ENCODE assay signal across 18 mouse cellular contexts in the genomic region with DNA sequence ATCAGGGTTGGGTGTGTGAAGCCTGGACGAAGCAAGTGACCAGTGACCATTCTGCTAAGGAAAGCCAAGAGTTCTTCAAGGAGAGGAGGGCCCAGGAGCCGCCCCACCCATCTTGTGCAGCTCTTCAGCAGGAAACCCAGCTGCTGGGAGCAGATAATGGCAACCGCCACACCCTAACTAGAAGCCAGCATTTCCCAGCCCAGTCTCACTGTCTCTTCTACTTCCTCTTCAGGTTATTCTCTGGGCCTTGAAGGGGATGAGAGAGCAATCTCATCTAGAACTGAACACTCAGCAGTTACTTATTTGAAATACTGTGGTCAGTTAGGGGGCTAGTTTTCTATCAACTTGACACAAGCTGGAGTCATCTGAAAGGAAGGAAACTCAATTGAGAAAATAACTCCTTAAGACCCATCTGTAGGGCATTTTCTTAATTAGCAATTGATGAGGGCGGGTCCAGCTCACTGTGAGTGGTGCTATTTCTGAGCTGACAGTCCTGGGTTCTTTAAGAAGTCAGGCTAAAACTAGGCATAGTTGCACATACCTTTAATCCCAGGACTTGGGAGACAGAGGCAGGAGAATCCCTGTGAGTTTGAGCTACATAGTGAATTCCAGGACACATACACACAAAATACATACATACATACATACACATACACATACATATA. TPM values are rescaled to one million over a fixed set of nuclear protein-coding genes. Genes with fewer than 3 reads are reported as not detected.
DNase-seq lines count a peak whose midpoint lies in the region; ATAC-seq and TF ChIP-seq lines count a peak whose summit lies in the region.
"Had no signal": no experiment of that assay in that cellular context is flagged by ENCODE, and none has a peak within 500 bp of the region (broad histone marks: within the 10 kb centered on the region; RNA-seq: fewer than 3 reads in every experiment).

No protein-coding gene starts in this region.

- H3K9ac ChIP-seq in liver, postnatal 0 days (replicated peaks), result no peak overlapping the region
- H3K9ac ChIP-seq: embryonic facial prominence, embryonic 15.5 days; hindbrain, embryonic 12.5 days; limb, embryonic 12.5 days; midbrain, embryonic 15.5 days; neural tube, embryonic 12.5 days had no signal

- peak overlapping the region; percentile 87 for H3K27ac ChIP-seq in liver, postnatal 0 days (ENCODE audit: low read depth)
- H3K27ac ChIP-seq: embryonic facial prominence, embryonic 15.5 days; hindbrain, embryonic 12.5 days; limb, embryonic 12.5 days; midbrain, embryonic 15.5 days; neural tube, embryonic 12.5 days had no signal

- WGBS in liver, postnatal 0 days (ENCODE audit: insufficient replicate concordance), result 40% methylated on average over 4 of the region's 4 CpGs

- no peaks in the 10 kb centered on the region for H3K27me3 ChIP-seq in G1E (ENCODE audit: insufficient read depth, low read length)
- peaks cover 4% of the 10 kb centered on the region; the same call in 1 of the 2 replicates for H3K27me3 ChIP-seq in erythroblast, embryonic 14.5 days (ENCODE audit: control insufficient read depth)
- no peaks in the 10 kb centered on the region for H3K27me3 ChIP-seq in liver, postnatal 0 days (ENCODE audit: insufficient read depth, low read length)

- peak; percentile 97 for TF ChIP-seq EP300 in liver, postnatal 0 days (IDR thresholded peaks at IDR 0.05; ENCODE audit: low read depth)

- H3K36me3 ChIP-seq in G1E (replicated peaks), result no peaks in the 10 kb centered on the region
- H3K36me3 ChIP-seq in erythroblast, embryonic 14.5 days (ENCODE audit: control insufficient read depth), result peaks cover 20% of the 10 kb centered on the region
- H3K36me3 ChIP-seq in liver, postnatal 0 days (replicated peaks; ENCODE audit: insufficient read depth, low read length), result no peaks in the 10 kb centered on the region
- H3K36me3 ChIP-seq: embryonic facial prominence, embryonic 15.5 days; hindbrain, embryonic 12.5 days; limb, embryonic 12.5 days; midbrain, embryonic 15.5 days; neural tube, embryonic 12.5 days had no signal

- no peak overlapping the region; the same call in 1 of the 2 replicates for H3K4me3 ChIP-seq in G1E (ENCODE audit: low read depth, low read length)
- peak overlapping the region; percentile 48 for H3K4me3 ChIP-seq in erythroblast, embryonic 14.5 days (replicated peaks)
- H3K4me3 ChIP-seq in liver, postnatal 0 days (ENCODE audit: low read depth, low read length), result no peak overlapping the region
- H3K4me3 ChIP-seq: embryonic facial prominence, embryonic 15.5 days; hindbrain, embryonic 12.5 days; limb, embryonic 12.5 days; midbrain, embryonic 15.5 days; neural tube, embryonic 12.5 days had no signal

- peaks cover 17% of the 10 kb centered on the region for H3K9me3 ChIP-seq in G1E (replicated peaks)
- peaks cover 17% of the 10 kb centered on the region for H3K9me3 ChIP-seq in erythroblast, embryonic 14.5 days (ENCODE audit: control insufficient read depth, low read length)
- no peaks in the 10 kb centered on the region for H3K9me3 ChIP-seq in liver, postnatal 0 days (ENCODE audit: low read length)
- H3K9me3 ChIP-seq: embryonic facial prominence, embryonic 15.5 days; hindbrain, embryonic 12.5 days; limb, embryonic 12.5 days; midbrain, embryonic 15.5 days; neural tube, embryonic 12.5 days had no signal

- no peak for TF ChIP-seq CTCF in G1E (IDR thresholded peaks at IDR 0.05; ENCODE audit: low read depth, low read length)
- TF ChIP-seq CTCF in liver, postnatal 0 days (IDR thresholded peaks at IDR 0.05; ENCODE audit: low read depth), result no peak

- peak; percentile 99 for ATAC-seq in G1E (ENCODE audit: extremely low read depth, insufficient number of reproducible peaks, low FRiP score, poor library complexity, severe bottlenecking)
- ATAC-seq in liver, postnatal 0 days, result peak; percentile 99
- ATAC-seq: activated CD4-positive, CD25-positive, alpha-beta regulatory T cell, adult 4 months; midbrain, embryonic 15.5 days had no signal

- peak; percentile 92 for DNase-seq in heart, adult 11 months
- DNase-seq in heart, postnatal 4 days, result no peak
- DNase-seq in G1E (ENCODE audit: low spot score), result peak; percentile 70
- DNase-seq in liver, postnatal 0 days, result peak; percentile 81
- no peak for DNase-seq in gastrocnemius, postnatal 10 days
- DNase-seq in layer of hippocampus, postnatal 14 days (ENCODE audit: low spot score in 2 of 2), result no peak
- no peak for DNase-seq in MN1 (ENCODE audit: low spot score)
- DNase-seq: cerebellum, postnatal 25 days; kidney, adult 18-20 months; thymus, postnatal 25 days had no signal

- H3K4me1 ChIP-seq in G1E (ENCODE audit: insufficient read depth, low read depth, low read length), result peaks cover 37% of the 10 kb centered on the region
- peaks cover 78% of the 10 kb centered on the region for H3K4me1 ChIP-seq in erythroblast, embryonic 14.5 days (ENCODE audit: control insufficient read depth)
- H3K4me1 ChIP-seq in liver, postnatal 0 days (ENCODE audit: insufficient read depth), result peaks cover 12% of the 10 kb centered on the region
- H3K4me1 ChIP-seq: hindbrain, embryonic 12.5 days; midbrain, embryonic 15.5 days; neural tube, embryonic 12.5 days had no signal

- H3K4me2 ChIP-seq in liver, postnatal 0 days (ENCODE audit: low read depth, low read length), result peak overlapping the region; percentile 39
- H3K4me2 ChIP-seq: embryonic facial prominence, embryonic 15.5 days; hindbrain, embryonic 12.5 days; limb, embryonic 12.5 days; midbrain, embryonic 15.5 days; neural tube, embryonic 12.5 days had no signal

RNA-seq across cellular contexts. Expression of a gene that starts 8.1 kb away (rescaled TPM):
- total RNA-seq in heart, postnatal 4 days (2021), result under 1 TPM in 1 of 2 experiments, not detected in 1; 0.23 TPM
- total RNA-seq in G1E (2014; fragmentation: Nextera tagmentation) (4.6 and 8.2 TPM in 2 replicates), G1E (2017) (0.98 and 1.3 TPM in 2 replicates)
- polyA plus RNA-seq in G1E (2012), result 0.07 TPM in 1 of 2 replicates, not detected in the other
- not detected in 2 replicates for polyA plus RNA-seq in erythroblast, embryonic 14.5 days (2012)
- polyA plus RNA-seq in liver, postnatal 0 days (2015; fragmentation: Nextera tagmentation; extraction: Ambion mirVana), result 0.05 TPM in 1 of 2 replicates, not detected in the other
- total RNA-seq in gastrocnemius, postnatal 10 days (2021), result 1 to 10 TPM; 1.3 to 2.6 TPM
- 1 to 10 TPM; 1.8 to 2.0 TPM for total RNA-seq in layer of hippocampus, postnatal 14 days (2021)
- polyA plus RNA-seq: limb, embryonic 12.5 days; spleen, adult 2 months had no signal

RNA-seq across cellular contexts. Expression of a gene that starts 42.4 kb away (rescaled TPM):
- total RNA-seq in heart, postnatal 4 days (2021), result 10 to 100 TPM; 31.9 to 36.7 TPM
- total RNA-seq in G1E (2014; fragmentation: Nextera tagmentation), result 222 and 254 TPM in 2 replicates
- total RNA-seq in G1E (2017), result 99.4 and 116 TPM in 2 replicates
- polyA plus RNA-seq in G1E (2012), result 45.6 and 45.9 TPM in 2 replicates
- 1.5 and 2.1 TPM in 2 replicates for polyA plus RNA-seq in erythroblast, embryonic 14.5 days (2012)
- 10.3 and 10.9 TPM in 2 replicates for polyA plus RNA-seq in liver, postnatal 0 days (2015; fragmentation: Nextera tagmentation; extraction: Ambion mirVana)
- 10 to 100 TPM; 12.8 to 26.2 TPM for total RNA-seq in gastrocnemius, postnatal 10 days (2021)
- total RNA-seq in layer of hippocampus, postnatal 14 days (2021), result 10 to 100 TPM; 64.1 to 70.3 TPM

Comparison
In these comparisons a context has a peak if more than half of its experiments do, and no peak if none do; other contexts are left out.
1. DNase-seq: peak in heart, adult 11 months (single experiment), G1E (single experiment) and liver, postnatal 0 days (single experiment); none in heart, postnatal 4 days (single experiment), gastrocnemius, postnatal 10 days (single experiment), layer of hippocampus, postnatal 14 days (0 of 2) and MN1 (single experiment).